Mouse (Mus musculus) retina, postnatal 7 days (tissue): Measurements from ENCODE around the gene Ggact.

Experiments
- DNase-seq: peaks from one replicate; pipeline ENCODE4 v3.0.0-alpha.2; 2012; ENCODE audit warnings: low read depth, low spot score

Gene Ggact

GRCm38 (mm10) chr14:122913657-122914056, at the start of gene Ggact:
TSS of gene Ggact (minus strand) at chr14:122913757.
- no peak for DNase-seq

DNA sequence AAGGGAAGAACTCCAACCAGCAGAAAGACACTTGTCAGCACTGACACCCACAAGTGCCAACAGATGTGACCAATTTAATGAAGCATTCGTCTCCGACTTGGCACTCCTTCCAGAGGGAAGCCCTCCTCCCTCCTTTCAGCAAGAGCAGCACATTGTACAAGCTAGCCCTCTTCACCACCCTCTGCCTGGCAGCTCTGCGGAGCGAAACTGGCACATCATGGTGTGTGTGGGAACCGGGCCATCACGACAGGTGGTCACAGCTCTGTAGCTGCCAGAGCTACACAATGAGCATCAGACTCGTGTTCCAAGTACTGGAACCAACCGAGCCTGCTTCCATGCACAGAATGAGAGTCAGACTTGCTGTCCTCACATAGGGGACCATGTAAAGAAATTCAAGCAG, 44.4 kb upstream of the Ggact start:
- DNase-seq, result peak; percentile 19

DNA sequence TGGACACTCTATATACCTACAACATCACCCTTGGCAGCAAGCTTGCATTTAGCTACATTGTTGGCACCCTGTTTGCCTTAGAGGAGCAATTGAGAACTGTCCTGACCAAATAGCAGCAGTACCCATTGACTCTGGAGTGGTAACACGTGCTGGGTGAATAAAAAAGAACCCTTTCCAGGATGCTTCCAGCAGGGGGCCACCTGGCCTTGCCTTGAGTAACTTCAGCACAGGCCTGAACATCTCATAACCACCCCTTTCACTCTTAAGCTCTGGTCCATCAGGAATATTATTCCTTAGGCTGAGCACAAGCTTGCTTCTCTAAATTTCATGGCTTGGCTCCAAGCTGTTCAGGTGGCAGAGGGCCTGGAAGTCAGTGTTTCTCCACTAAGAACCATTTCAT, 39.8 kb upstream of the Ggact start:
- no peak for DNase-seq

DNA sequence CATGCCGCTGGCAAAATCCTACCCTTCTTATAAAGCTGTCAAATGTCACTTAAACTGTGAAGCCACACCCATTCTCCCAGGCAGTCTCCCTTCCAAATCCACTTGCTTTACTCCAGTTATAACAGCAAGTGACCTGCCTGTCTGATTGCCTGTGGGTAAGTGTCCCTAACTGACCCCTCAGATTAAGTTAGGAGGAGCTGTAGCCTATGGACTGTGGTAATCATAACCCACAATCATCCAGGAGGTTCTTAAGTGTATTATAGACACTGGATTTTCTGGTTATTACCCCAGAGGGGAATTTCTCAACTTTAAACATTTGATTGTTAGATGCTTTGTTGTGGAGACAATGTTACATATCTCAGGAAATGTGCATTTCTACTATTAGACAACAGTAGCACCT, 39.0 kb upstream of the Ggact start:
- DNase-seq, result no peak

DNA sequence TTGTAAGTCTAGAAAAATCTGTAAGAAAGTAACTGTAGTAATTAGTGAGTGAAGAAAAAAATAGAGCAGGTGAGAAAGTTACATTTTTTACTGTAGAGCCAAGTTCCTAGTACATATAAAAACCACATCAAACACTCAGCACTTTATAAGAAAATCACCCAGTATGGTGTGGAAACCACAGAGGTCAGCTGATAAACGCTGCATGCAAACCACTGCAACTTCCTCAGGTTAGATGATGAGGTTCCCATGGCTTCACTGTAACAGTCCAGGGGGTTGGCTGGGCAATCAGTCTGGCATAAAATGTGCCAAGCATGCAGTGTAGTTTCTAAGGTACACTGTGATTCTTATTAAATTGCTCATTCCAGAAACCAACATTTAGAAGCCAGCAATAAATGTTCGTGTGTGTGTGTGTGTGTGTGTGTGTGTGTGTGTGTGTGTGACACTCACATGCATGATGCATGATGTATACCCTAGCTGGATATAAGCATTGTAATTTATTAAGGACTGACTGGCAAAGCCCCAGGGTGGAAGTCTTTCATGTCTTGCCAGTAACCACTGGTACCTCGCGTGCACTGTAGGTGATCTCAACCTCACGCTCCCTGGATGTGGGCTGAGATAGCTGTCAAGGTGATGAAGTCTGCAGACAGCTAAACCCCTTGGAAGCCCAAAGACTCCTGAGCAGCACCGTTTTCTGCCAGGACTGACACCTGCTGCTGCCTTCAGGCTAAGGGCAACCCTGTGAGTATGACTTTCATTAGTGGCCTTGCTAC, 38.3 kb upstream of the Ggact start:
- no peak for DNase-seq

DNA sequence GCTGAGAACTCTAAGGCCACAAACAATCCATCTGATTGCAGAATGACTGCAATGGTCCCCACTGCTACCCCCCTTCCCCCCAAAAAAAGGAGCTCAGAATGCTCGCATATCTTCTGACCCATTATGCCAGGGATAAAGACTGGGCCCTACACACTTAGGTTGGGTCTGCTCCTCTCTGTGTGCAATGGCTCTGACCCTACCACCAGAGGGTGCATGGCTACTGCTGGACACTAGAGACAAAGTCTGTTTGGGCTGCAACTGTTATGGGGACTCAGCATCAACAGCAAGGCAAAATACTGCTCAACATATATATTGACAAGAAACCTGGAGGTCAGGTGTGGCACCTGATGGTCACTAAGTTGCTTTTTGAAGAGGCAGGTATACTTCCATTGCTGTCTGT, 37.4 kb upstream of the Ggact start:
- DNase-seq, result no peak

- no peak for DNase-seq
Measured at GRCm38 (mm10) chr14:122943475-122943853, 29.9 kb upstream of the Ggact start.

DNA sequence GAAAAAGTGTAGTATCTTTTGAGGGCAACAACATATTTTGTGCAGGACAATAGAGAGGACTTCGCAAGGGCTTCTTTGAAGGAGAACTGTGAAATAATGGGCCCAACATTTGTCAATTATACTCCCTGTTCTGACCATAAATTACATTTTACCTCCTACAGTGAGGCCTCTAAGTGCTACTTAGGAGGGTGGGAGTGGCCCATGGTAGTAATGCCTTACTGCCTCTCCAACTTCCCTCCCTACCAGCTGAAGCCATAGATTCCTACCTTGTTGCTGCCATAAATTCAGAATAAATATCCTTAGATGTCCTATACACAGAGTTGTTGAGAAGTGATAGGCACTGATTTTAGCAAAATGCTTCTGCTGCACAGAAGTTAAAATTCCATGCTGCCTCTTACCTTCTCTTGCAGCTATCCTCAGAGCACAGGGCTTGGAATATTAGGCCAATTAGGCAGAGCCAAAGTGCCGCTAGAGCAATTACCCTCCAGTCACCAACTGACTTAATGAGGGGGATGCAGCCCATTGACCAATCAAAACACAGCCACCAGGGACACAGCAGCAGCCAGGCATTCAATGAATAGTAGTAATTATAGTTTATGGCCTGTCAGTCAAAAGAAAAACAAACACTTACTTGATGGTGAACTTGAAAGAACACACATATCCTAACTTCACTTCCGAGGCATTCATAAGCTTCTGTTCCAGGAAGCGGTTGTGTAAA, 29.4 kb upstream of the Ggact start:
- DNase-seq, result no peak

- DNase-seq, result no peak
Measured at GRCm38 (mm10) chr14:122936460-122936859, 22.9 kb upstream of the Ggact start.

DNA sequence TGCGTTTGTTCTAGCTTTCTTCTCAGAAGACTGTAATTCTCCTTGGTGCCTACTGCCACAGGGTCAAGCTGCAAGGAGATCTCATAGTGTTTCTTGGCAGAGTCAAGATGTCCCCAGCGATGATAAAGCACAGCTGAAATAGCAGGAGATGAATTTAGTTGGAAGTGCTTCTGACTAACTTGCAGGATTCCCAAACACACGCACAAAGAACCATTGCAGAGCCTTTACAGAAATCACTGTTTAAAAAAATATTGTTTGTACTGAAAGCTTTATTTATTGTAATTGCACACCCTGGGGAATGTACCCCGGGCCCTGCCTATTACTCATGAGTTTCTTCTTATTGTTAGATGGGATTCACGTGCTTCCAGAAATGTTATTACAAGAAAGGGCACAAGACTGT, 6.5 kb upstream of the Ggact start:
- DNase-seq, result no peak

GRCm38 (mm10) chr14:122917676-122918075, 4.1 kb upstream of the Ggact start:
- DNase-seq, result no peak

DNA sequence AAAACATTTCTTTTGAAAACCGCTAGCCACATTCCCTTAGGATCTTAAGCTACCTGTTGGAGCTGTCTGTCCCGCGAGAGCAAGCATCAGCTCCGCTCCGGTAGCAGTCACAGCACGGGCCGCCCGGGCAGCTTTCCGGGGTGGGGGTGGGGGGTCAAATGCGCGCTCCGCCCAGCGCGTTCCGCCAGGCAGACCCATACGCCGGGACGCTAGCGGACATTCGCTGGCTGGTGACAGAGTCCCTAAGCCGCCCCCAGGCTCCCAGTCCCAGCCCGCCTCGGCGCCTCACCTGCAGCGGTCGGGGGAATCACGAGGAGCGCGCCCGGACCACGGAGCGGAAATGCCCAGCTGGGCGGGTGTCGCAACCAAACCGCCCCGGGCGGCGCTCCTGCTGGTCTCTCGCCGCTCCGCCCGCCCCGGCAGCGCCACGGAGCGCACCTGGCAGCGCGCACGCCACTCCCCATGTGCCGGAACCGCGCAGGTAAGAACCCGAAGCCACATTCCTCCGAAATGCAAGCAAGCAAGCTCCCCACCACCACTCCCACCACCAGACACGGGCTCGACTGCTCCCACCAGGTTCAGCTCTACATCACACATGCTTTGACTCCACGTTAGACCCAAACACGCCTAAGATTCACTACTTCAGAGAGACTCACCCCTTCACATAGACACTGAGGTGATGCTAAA, 602 bp downstream of the Ggact start:
- peak; percentile 34 for DNase-seq

DNA sequence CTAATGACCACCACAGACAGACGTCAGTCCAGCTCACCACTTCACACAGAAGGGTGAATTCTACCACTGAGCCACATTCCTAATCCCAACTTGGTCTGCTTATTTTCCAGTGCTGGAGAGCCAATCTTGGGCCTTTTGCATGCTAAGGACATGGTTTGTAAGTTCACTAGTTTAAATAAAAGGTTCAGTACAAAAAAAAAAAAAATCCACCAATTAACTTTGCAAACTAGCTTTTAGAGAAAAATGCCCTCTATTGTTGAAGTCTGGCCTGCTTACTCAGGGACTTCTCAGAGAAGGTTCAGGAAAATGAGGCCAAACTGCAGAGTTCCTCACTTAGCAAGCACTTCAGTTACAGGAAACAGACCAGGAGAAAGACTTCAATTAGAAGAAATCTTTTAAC, 1.4 kb downstream of the Ggact start:
- no peak for DNase-seq

DNA sequence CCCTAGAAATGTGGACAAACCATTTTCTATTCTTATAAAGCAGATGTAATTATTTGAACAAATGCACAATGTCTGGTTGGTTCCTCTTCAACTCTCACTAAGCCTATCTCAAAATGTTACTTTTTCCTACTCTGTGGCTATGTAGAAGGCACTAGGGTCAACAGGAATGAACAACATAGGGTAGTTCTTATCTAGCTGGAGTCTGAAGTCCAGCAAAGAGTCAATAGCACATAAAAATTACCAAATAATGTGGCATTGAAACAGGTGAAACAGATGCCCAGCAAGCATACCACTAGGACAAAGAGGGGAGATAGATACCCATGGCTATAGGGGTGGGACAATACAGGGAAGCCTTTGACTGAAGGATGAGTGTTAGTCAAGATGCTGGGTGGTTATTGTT, 2.3 kb downstream of the Ggact start:
- DNase-seq, result no peak

- no peak for DNase-seq
Measured at GRCm38 (mm10) chr14:122909368-122910091, 4.0 kb downstream of the Ggact start.

DNA sequence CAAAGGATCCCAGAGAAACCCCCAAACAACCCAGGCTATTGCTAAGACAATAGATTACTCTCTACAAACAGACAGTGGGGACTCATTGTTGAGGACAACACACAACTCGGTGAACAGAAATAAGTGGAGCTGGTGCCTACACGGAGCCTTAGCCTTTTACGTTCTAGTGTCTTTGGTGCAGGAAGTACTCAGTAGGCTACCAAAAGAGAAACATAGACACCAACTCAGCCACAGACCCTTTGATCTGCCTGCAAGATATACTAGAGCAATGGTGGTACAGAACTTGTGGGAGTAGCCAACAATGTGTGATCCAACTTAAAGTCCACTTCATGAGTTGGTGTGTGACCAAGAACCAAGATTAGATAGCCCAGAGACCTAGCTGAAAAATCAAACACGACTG, 5.5 kb downstream of the Ggact start:
- no peak for DNase-seq

DNA sequence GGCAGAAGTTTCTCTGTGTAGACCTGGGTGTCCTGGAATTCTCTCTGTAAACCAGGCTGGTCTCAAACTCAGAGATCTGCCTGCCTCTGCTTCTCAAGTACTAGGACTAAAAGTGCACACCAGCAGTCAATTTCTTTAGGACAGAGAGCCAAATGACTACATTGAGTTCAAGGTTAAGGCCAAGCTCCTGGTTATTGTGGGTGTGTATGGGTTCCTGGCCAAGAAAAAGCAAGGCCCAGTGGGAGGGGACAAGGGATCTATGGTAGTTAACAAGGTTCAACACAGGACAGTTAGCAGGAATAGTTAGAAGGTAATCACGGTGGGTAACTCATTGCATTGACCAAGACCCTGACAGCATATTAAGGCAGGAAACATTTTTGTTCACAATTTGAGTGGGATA, 8.6 kb downstream of the Ggact start:
- DNase-seq, result no peak

GRCm38 (mm10) chr14:122903923-122904351, 9.6 kb downstream of the Ggact start:
- DNase-seq, result no peak

DNA sequence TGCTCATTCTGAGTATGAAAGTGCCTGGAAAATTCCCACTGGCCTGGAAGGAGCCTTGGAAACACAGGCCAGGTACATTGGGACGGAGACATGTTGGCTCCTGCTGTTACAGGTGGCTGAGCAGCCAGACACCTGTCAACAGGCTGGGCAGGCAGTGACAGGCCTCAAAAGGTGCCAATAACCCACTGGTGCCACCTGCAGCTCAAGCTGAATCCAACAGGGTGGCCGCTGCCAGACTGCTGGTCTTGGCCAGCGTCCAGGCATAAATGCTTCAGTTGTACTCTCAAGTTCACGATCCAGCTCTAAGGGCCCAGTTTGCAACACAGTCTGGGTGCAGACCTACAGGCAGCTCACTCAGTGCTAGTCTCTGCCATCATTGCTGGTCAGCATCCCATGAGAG, 10.7 kb downstream of the Ggact start:
- DNase-seq, result no peak

DNA sequence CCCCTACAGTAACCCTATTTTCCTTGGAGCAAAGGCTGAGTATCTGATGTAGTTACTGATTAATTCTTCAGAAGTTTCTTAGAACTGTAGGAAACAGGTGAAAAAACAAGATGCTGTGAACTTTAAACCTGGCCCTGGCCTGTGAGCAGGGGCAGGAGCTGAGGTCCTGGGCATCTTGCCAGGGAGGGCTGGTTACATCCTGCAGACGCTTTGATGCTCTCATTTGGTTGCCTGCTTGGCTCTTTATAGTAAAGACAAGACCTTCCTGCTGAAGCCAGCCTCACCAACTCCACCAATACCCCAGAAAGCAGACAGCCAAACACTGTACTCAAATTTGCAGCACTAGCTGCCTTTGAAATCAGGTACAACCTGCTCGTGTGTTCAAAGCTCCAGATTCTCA, 11.4 kb downstream of the Ggact start:
- no peak for DNase-seq

- no peak for DNase-seq
Measured at GRCm38 (mm10) chr14:122901715-122902114, 11.8 kb downstream of the Ggact start.

- no peak for DNase-seq
Measured at GRCm38 (mm10) chr14:122901177-122901576, 12.4 kb downstream of the Ggact start.
